In the genomic region with DNA sequence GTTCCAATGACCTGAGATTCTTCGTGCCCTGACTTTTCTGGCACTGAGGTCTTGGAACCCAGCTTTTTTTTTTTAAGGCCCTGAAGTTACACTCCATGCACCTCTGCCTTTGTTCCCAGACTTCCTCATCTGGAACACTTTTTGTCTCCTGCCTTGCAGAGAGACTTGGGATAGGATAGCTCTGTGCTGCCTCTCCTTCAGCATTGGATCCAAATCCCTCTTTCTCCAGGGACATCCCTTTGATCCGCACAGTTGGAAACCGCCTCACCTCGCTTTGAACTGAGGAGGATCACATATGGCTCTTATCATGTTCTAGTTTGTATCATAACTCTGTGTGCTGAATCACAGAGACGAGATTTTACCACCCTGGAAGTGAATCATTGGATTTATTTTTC, we compare ENCODE assay signal across 8 mouse cellular contexts.
DNase-seq lines count a peak whose midpoint lies in the region; ATAC-seq and TF ChIP-seq lines count a peak whose summit lies in the region.

No protein-coding gene starts in this region.

- no peak overlapping the region for H3K27ac ChIP-seq in forebrain, embryonic 13.5 days
- H3K27ac ChIP-seq in forebrain, embryonic 14.5 days (ENCODE audit: low read depth, low read length): no peak overlapping the region
- H3K27ac ChIP-seq in kidney, embryonic 16.5 days (ENCODE audit: low read length): peak overlapping the region; percentile 43; the same call in 1 of the 2 replicates
- H3K27ac ChIP-seq in embryonic fibroblast, embryonic 13.5 days (ENCODE audit: insufficient read depth, low read length): peak overlapping the region; percentile 97
- H3K27ac ChIP-seq in limb, embryonic 15.5 days: peak overlapping the region; percentile 87

- H3K36me3 ChIP-seq in forebrain, embryonic 13.5 days (ENCODE audit: poor library complexity, severe bottlenecking): no peaks in the 10 kb centered on the region
- H3K36me3 ChIP-seq in forebrain, embryonic 14.5 days (ENCODE audit: control insufficient read depth, insufficient read depth, low read length): 0 out of 2 replicates have a peak, but pooled peaks cover 4% of the 10 kb centered on the region
- peaks cover 2% of the 10 kb centered on the region; the same call in 1 of the 2 replicates for H3K36me3 ChIP-seq in kidney, embryonic 16.5 days (ENCODE audit: insufficient read depth, low read length)
- H3K36me3 ChIP-seq in limb, embryonic 15.5 days: no peaks in the 10 kb centered on the region

- no peak for DNase-seq in forebrain, embryonic 14.5 days (ENCODE audit: low spot score)
- no peak for DNase-seq in kidney, postnatal 25 days
- DNase-seq in natural killer cell, adult 2 months (ENCODE audit: low spot score in 2 of 2): no peak

- ATAC-seq in forebrain, embryonic 13.5 days: peak; percentile 23; the same call in 1 of the 2 replicates
- ATAC-seq in forebrain, embryonic 14.5 days: no peak
- ATAC-seq in kidney, embryonic 16.5 days (ENCODE audit: low FRiP score, low TSS enrichment): no peak
- ATAC-seq in limb, embryonic 15.5 days (ENCODE audit: insufficient number of reproducible peaks, low FRiP score, low TSS enrichment, low read depth): peak; percentile 50
- ATAC-seq in activated CD4-positive, CD25-positive, alpha-beta regulatory T cell, adult 4 months: no peak

- TF ChIP-seq POLR2A in embryonic fibroblast, embryonic 13.5 days (IDR thresholded peaks at IDR 0.05; ENCODE audit: low read depth, low read length): no peak

- H3K9ac ChIP-seq in forebrain, embryonic 13.5 days: no peak overlapping the region
- H3K9ac ChIP-seq in forebrain, embryonic 14.5 days (ENCODE audit: low read length): no peak overlapping the region
- no peak overlapping the region; the same call in 1 of the 2 replicates for H3K9ac ChIP-seq in kidney, embryonic 16.5 days (replicated peaks; ENCODE audit: low read length)
- H3K9ac ChIP-seq in limb, embryonic 15.5 days: no peak overlapping the region

- H3K27me3 ChIP-seq in forebrain, embryonic 13.5 days: no peaks in the 10 kb centered on the region
- no peaks in the 10 kb centered on the region for H3K27me3 ChIP-seq in forebrain, embryonic 14.5 days (replicated peaks; ENCODE audit: control insufficient read depth, insufficient read depth, low read length)
- H3K27me3 ChIP-seq in kidney, embryonic 16.5 days (ENCODE audit: insufficient read depth, low read length): no peaks in the 10 kb centered on the region
- H3K27me3 ChIP-seq in limb, embryonic 15.5 days: no peaks in the 10 kb centered on the region

- TF ChIP-seq CTCF in embryonic fibroblast, embryonic 13.5 days (IDR thresholded peaks at IDR 0.05; ENCODE audit: borderline replicate concordance, insufficient read depth, low read length): no peak

- H3K4me2 ChIP-seq in forebrain, embryonic 13.5 days: no peak overlapping the region
- no peak overlapping the region for H3K4me2 ChIP-seq in forebrain, embryonic 14.5 days (ENCODE audit: low read length)
- no peak overlapping the region for H3K4me2 ChIP-seq in kidney, embryonic 16.5 days (replicated peaks; ENCODE audit: low read depth, low read length)
- no peak overlapping the region for H3K4me2 ChIP-seq in limb, embryonic 15.5 days

- H3K4me3 ChIP-seq in forebrain, embryonic 13.5 days: no peak overlapping the region
- no peak overlapping the region for H3K4me3 ChIP-seq in forebrain, embryonic 14.5 days (ENCODE audit: low read depth, low read length)
- H3K4me3 ChIP-seq in kidney, embryonic 16.5 days (ENCODE audit: low read length): no peak overlapping the region
- H3K4me3 ChIP-seq in embryonic fibroblast, embryonic 13.5 days (ENCODE audit: insufficient read depth, low read length): no peak overlapping the region
- H3K4me3 ChIP-seq in limb, embryonic 15.5 days: no peak overlapping the region

- 81% methylated on average over 5 of the region's 5 CpGs for WGBS in forebrain, embryonic 13.5 days
- 79% methylated on average over 5 of the region's 5 CpGs for WGBS in forebrain, embryonic 14.5 days
- 43% methylated on average over 5 of the region's 5 CpGs for WGBS in kidney, embryonic 16.5 days
- WGBS in limb, embryonic 15.5 days: 39% methylated on average over 5 of the region's 5 CpGs

- peaks cover 11% of the 10 kb centered on the region for H3K4me1 ChIP-seq in forebrain, embryonic 13.5 days
- peaks cover 3% of the 10 kb centered on the region for H3K4me1 ChIP-seq in forebrain, embryonic 14.5 days (ENCODE audit: control insufficient read depth, insufficient read depth, low read length)
- peaks cover 15% of the 10 kb centered on the region for H3K4me1 ChIP-seq in kidney, embryonic 16.5 days (ENCODE audit: insufficient read depth, low read length)
- peaks cover 11% of the 10 kb centered on the region for H3K4me1 ChIP-seq in embryonic fibroblast, embryonic 13.5 days (ENCODE audit: control insufficient read depth, insufficient read depth, low read length)
- peaks cover 26% of the 10 kb centered on the region for H3K4me1 ChIP-seq in limb, embryonic 15.5 days

- H3K9me3 ChIP-seq in forebrain, embryonic 13.5 days (replicated peaks): no peaks in the 10 kb centered on the region
- no peaks in the 10 kb centered on the region for H3K9me3 ChIP-seq in forebrain, embryonic 14.5 days (replicated peaks; ENCODE audit: control insufficient read depth, low read length)
- no peaks in the 10 kb centered on the region for H3K9me3 ChIP-seq in kidney, embryonic 16.5 days (ENCODE audit: low read length)
- H3K9me3 ChIP-seq in limb, embryonic 15.5 days: no peaks in the 10 kb centered on the region

Comparison
In these comparisons a context has a peak if more than half of its experiments do, and no peak if none do; other contexts are left out.
1. ATAC-seq: peak in forebrain, embryonic 13.5 days (single experiment) and limb, embryonic 15.5 days (single experiment); none in forebrain, embryonic 14.5 days (single experiment), kidney, embryonic 16.5 days (single experiment) and activated CD4-positive, CD25-positive, alpha-beta regulatory T cell, adult 4 months (single experiment).
2. H3K27ac ChIP-seq: peak in kidney, embryonic 16.5 days (single experiment), embryonic fibroblast, embryonic 13.5 days (single experiment) and limb, embryonic 15.5 days (single experiment); none in forebrain, embryonic 13.5 days (single experiment) and forebrain, embryonic 14.5 days (single experiment).